Mouse (Mus musculus) c-Kit-positive CD71-positive TER-119-negative erythroid progenitor cells, embryonic 14.5 days (primary cell): ENCODE data around the gene Gm2310.
"Not testable (repeated sequence)": the region's sequence is repeated elsewhere in the genome, so short reads cannot be mapped to it uniquely, and the experiment has no call there.

Experiments used
- DNase-seq: peaks from one replicate; pipeline ENCODE4 v3.0.0-alpha.2; 2013; ENCODE audit warnings: low read depth

The Gm2310 gene

GRCm38 (mm10) chr15:8519853-8520252 is at the start of gene Gm2310:
Gm2310 (minus strand) TSS chr15:8519953.
- DNase-seq = not testable (repeated sequence)

GRCm38 (mm10) chr15:8568645-8569528 is 49.1 kb upstream of the Gm2310 start:
- DNase-seq = no peak

- DNase-seq = no peak
These were observed 48.5 kb upstream of the Gm2310 start for GRCm38 (mm10) chr15:8568286-8568644.

- DNase-seq = no peak
These were observed 45.7 kb upstream of the Gm2310 start for GRCm38 (mm10) chr15:8565416-8565815.

- no peak for DNase-seq
These were observed 44.6 kb upstream of the Gm2310 start for GRCm38 (mm10) chr15:8564331-8564730.

- no peak for DNase-seq
These were observed 43.9 kb upstream of the Gm2310 start for GRCm38 (mm10) chr15:8563423-8564194.

- DNase-seq = no peak
These were observed 43.0 kb upstream of the Gm2310 start for GRCm38 (mm10) chr15:8562776-8563175.

GRCm38 (mm10) chr15:8531201-8531600 is 11.4 kb upstream of the Gm2310 start:
- no peak for DNase-seq

- DNase-seq = no peak
These were observed 6.8 kb downstream of the Gm2310 start for GRCm38 (mm10) chr15:8512957-8513356.

GRCm38 (mm10) chr15:8511861-8512260 is 7.9 kb downstream of the Gm2310 start:
- DNase-seq = no peak

GRCm38 (mm10) chr15:8502431-8502830 is 17.3 kb downstream of the Gm2310 start:
- no peak for DNase-seq

GRCm38 (mm10) chr15:8485261-8485660 is 34.5 kb downstream of the Gm2310 start:
- DNase-seq = no peak

- DNase-seq = no peak
These were observed 50.7 kb downstream of the Gm2310 start for GRCm38 (mm10) chr15:8469006-8469575.
